Mouse (Mus musculus): Measurements from ENCODE around the gene Uaca.

Uaca gene

DNA sequence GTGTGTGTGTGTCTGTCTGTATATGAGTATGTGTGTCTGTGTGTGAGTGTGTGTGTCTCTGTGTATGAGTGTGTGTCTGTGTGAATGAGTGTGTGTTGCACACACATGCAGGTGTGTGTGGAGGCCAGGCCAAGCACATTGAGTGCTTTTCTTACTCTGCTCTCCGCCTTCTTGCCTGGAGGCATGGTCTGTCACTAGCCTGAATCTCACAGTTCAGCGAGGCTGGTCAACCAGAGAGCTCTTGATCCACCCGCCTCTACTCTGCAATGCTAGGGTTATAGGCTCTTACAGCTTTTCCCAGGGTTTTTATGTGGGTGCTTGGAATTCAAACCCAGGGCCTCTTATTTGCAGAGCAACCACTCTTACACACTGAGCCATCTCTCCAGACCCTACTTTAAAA, 84.3 kb downstream of the Uaca start:
- no peak for DNase-seq (ENCODE audit: low spot score in 2 of 2)

DNA sequence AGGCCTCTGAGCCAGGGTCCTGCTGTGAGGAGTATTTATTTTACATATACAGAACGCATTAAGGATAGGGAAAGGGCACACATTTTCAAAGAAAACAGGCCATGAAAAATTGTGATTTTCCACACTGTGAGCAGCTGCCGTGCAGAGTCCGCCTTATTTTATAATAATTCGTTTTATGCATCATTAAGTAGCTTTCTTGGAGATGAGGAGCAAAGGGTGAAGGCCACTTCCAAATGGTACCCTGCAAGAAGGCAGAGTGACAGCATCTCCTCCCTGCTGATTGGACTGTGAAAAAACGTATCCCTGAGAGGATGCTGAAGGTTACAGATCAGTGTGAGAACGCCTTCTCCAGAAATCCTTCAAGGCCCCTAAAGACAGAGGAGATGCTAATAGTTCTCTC, 90.8 kb downstream of the Uaca start:
- no peak for DNase-seq (ENCODE audit: low spot score in 2 of 2)

DNA sequence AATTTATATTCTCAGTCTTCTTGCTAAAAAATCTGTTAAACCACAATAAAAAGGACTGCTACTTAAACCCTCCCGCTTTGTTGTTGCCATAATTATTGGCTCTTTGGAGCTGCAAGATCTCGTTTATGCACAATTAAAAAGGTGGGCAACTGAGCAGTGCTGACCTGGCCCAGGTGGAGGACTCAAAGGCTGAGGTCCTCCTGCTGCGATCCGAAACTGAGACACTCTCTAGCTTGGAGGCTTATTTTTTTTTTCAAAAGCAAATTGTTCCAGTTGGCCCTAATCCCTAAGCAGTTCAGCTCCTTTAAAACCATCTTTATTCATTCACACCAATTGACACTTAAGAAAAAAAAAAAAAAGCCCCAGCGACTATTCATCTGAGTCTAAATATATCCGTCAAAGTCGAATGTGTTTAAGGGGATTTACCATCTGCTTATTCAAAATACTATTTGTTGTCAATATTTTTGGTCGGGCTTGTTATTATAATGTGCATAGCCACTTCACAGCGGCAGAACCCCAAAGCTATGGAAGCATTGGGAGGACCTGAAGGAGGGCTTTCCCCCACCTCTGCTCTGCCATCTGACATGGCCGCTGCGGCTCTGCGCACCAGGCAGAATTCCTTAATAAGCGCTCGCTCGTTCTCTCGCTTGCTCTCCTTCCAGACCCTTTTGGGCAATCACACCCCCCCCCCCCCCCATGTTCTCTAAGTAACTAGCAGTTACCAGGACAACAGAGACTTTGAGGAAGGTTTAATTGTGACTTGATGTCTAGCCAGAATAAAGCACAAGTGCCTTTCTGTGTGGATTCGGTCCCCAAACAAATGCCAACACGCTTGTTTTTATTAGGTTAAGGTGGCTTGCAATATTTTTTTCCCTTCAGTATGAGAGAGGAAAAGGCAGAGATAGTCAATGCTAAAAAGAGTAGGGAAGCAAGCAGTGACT, 92.4 kb downstream of the Uaca start:
- no peak for DNase-seq (ENCODE audit: low spot score in 2 of 2)

DNA sequence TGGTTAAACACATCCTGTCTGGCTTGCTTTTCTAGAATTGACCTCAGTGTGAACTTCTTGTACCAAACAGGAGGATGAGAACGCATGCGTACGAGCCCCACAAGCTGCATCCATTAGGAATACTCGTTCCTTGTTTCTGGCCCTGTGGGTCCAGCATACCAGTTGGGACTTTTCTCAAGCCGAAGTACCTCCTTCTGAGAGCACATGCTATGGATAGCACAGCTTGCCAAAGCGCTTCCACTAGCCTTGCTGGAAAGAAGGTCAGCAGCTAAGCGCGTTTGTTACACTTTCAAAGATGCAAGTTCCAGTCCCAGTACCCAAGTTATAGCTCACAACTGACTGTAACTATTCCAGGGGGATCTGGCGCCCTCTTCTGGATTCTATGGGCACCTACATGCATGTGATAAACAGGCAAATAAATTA, 93.1 kb downstream of the Uaca start:
- DNase-seq (ENCODE audit: low spot score in 2 of 2) = no peak

DNA sequence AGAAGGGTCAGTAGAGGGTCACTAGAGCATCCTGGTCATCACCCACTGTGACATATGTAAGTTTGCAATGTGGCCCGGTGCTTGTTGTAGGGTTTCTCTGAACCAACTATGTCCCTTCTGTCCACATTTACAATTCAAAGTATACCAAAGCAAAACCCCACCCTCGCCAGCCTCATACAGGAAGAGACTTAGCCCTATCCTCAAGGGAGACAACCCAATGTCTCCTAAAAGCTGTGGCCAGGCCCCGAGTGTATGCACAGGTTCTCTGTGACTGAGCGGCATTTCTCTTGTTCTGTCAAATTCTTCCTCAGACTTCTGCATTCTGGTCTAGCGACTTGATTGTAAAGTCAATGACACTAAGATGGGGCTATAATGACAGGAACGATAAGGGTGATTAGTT, 99.2 kb downstream of the Uaca start:
- no peak for DNase-seq (ENCODE audit: low spot score in 2 of 2)

DNA sequence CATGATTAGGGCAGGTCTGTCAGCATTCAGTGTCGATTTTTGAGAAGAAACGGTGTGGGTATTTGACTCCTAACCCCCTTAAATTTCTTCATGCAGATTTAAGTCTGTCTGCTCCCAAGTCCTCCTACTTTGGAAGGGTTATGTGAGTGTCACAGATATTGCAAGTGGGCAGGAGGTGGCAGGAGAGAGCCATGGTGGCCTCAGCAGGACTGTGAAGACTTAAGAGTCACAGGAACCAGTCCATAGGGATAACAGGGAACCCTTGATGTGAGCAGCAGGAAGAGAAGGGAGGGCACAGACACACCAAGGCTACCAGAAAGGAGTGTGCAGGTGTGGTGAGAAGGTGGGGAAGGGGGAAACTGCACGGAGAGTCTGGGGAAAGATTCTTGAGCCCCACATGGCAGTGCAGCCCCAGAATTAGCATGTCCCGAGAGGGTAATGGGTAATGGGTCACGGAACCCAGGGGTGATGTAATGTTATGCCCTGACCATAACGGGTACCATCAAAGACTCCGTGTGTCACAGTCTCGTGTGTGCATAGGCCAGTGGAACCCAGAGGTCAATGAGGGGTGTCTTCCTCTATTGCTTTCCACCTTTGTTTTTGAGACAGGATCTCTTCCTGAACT, 101.3 kb downstream of the Uaca start:
- peak; percentile 38 to 43 for DNase-seq (ENCODE audit: low spot score in 2 of 2)

DNA sequence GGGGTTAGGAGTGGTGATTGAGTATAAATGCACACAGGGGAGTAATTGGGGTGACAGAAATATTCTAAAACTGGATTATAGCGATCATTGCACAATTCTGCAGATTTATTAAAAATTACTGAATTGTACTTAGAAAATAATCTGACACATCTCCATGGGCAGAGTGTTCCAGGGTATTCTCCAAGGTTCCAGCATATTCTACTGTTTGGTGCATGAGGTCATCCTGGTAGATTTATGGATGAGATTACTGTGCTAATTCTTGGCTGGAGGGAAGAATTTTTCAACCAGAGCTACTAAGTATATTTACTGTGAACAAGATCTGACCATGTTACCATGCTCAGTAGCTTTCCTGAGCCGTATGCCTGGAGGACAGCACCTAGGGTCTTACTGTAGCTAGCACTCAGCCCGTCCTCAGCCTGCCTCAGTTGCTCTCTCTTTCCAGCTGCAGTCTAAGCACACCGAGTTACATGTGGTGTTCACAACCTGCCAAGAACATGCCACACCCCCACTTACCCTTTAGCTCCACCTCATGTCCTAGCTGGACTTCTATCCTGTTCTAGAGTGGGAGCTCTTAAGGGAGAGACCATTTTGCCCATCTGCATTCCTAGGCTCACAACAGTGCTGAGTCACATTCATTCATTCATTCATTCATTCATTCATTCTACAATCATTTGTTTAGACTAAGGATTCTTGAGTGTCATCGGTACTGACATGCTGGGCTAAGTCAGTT, 104.1 kb downstream of the Uaca start:
- DNase-seq (ENCODE audit: low spot score in 2 of 2) = no peak

DNA sequence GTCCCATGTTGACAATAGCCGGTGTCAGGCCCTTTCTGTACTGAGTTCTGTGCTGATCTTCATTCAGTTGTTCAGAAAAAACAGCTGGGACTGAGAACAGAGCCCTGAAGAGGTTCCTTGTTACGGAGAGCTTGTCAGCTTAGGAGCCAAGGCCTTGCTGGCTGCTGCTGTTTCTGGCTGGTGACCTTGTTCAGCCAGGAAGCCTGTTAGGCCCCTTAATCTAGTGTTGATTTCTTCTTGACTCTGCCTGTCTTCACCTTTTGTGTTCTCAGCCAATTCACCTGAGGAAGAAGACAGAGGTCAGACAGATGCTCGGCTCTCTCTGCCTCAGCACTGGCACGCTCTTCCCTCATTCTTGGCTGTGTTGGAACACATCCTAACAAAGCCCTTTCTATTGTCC, 104.9 kb downstream of the Uaca start:
- no peak for DNase-seq (ENCODE audit: low spot score in 2 of 2)

DNA sequence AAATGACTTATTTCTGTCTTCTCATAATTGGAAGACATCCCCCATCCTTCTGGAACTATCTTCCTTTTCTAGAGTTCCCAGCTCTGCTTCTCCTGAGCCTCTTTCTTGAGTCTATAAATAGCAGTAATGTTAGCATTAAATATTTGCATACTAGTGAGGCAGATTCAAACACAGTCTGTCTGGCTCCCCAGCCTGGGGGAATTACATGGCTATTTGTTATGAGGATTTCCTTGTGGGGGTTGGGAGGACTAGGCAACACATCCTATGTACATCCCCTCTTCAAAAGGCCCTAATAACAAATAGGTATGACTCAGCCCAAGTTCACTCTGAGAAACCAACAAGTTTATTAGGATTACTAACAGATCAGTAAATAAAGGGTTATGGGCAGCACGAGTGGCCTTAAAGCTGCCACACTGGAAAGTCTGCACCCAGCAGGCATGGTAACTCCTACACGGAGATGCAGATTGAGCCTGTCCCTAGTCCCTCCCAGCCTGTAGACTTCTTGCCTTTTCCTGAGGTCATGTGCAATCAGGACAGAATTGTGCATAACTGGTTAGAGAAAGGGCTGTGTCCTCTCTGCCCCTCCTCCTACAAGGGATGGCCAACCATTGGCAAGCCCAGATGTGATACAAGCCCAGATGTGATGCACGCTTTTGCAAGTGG, 105.6 kb downstream of the Uaca start:
- no peak for DNase-seq (ENCODE audit: low spot score in 2 of 2)

DNA sequence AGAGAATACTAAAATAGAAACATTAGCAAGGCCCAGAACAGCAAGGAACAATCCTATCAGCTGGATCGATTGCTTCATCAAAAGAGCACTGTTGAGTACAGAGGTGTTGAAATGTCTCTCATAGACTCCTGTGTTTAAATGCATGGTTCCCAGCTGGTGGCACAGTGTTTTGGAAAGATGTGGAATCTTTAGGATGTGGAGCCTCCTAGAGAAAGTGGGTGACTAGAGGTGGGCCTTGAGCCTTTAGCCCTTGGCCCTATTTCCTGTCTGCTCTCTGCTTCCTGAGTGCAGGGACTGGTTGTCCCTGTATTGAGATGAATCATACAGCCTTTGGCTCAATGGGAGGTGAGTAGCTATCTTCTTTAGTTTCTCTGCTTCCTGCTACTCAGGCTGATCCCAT, 117.9 kb downstream of the Uaca start:
- no peak for DNase-seq (ENCODE audit: low spot score in 2 of 2)

DNA sequence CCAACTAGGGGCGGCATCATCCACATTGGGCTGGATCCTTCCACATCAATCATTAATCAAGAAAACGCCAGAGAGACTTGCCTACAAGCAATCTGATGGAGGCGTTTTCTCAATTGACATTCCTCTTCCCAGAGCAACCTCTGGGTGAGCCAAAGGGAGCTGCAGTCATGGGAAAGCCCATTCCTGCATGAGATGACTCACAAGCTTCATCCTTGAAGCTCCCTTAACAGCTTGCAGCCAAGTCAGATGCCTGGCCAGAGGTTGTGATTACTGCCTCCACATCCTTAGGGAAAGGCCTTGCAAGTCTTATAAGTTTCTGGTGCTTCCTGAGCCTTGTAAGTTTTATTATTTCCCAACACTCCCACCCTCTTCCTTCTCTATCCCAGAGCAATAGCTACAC, 119.3 kb downstream of the Uaca start:
- no peak for DNase-seq (ENCODE audit: low spot score in 2 of 2)

DNA sequence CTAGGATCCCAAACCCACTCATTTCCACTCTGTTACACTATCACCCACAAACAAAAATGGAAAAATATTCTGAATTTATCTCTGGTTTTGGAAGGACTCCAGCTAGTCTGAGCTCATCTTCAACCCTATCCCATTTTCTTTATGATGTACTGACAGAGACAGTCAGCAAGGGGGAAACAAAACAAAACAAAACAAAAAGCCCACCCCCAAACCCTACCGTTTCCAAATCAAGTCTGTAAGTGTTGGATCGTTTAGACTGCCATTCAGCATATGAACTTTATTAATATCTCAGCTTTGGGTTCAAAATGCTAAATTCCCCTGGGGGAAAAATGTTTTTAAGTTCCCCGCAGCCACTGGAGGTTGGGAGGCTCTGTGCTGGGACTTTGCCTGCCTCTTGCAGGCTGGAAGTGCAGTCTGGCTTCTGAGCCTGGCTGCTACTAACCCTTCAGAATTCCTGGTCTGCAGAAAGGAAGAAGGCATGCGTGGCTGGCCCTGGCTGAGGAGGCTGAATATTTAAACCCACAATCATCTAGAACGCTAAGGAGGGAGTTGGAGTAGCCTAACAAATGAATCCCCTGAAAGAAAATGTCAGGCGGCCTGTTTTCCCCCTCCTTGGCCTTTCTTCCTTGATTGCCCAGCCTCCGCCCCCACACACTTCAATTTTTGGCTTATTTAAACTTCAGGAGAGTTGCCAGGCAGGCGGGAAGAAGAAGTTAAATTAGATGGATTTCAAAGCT, 125.8 kb downstream of the Uaca start:
- no peak for DNase-seq (ENCODE audit: low spot score in 2 of 2)

DNA sequence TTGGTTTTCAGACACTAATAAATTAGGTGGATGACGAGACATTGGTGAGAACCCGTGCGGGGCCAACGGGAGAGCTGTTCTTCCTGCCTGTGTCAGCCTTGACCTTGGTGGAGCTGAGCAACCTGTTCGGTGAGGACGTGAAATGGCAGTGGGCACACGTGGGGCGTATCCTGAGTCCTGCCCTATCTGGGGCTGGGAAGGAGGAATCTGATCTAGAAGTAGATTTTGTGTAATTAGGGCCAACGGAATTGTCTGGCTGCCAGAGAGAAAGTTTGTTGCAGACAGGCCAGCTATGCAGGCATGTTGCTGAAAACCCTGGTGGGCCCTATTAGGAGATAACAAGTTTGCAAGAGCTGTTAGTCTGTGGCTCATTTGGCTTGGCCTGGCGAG, 126.3 kb downstream of the Uaca start:
- DNase-seq (ENCODE audit: low spot score in 2 of 2) = no peak

DNA sequence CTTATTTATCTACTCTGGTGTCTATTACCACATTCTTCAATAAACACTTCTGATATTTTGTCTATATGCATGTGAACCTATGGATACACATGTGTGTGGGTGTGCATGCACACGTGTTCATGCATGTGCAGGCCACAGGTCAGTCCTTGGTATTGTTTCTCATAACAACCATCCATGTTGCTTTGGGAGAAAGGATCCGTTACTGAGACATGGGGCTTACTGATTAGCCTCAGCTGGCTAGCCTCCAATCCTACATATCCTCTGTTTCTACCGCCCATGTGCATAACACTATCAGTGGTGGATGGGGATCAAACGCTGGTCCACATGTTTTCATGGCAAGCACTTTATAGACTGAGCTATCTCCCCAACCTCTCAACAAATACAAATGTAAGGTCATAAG, 126.9 kb downstream of the Uaca start:
- no peak for DNase-seq (ENCODE audit: low spot score in 2 of 2)

DNA sequence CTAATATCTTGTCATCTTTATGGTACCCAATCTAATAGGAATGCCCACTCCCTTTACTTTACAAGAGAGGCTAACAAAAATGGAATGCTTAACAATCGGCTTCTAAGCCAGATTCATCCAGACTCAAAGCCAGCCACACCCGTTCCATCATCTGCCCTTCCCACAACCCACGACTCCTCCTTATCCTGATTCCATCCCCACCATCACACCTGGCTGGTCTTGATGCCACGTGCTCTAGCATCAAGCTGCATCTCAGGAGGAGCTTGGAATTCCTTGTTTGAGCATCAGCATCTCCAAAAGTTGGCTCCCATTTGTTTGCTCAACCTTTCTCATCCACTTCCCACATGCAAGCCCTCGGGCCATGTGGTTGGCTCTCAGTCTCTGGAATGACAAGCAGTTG, 127.5 kb downstream of the Uaca start:
- no peak for DNase-seq (ENCODE audit: low spot score in 2 of 2)

DNA sequence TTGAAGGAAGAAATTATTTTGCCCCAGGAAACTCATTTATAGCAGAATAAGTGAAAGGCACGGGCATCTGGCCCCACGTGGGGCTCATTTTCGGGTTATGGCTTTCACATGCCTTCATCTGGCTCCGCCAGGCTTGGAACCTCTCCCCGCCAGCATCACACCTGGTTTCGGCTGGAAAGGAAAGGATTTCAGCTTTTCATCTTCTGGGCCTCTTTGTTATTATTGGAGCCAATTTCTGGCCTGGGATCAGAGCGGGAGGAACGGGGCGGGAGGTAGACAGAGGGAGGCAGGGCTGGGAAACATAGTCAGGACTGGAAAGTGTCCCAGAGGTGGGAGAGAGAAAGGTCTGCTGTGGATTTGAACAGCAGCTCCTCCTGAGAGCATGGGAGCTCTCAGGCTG, 132.0 kb downstream of the Uaca start:
- no peak for DNase-seq (ENCODE audit: low spot score in 2 of 2)

DNA sequence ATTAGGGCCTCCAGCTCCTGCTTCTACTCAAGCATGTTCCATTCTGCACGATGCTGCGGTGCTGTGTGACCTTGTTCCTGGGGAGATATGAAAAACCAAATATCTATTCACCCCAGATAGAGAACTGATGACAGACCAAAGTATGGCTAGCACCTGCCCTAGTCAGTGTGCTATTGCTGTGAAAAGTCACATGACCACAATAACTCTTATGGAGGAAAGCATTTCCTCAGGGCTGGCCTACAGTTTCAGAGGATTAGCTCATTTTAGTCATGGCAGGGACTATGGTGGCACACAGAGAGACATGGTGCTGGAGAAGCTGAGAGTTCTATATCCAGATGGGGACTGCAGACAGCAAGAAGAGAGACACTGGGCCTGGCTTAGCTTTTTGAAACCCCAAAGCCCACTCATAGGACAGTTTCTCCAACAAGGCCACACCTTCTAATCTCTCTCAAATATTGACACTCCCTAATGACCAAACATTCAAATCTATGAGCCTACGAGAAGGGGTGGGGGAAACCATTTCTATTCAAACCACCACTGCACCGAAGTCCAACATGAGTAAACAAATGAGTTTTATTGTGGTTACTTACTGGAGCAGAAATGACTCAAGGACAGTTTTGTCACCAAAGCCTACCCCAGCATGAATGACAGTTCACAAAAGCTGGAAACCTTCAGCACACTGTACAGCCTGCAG, 135.1 kb downstream of the Uaca start:
- DNase-seq (ENCODE audit: low spot score in 2 of 2) = no peak

Data from right cerebral cortex, postnatal 36 days (tissue).